Mouse (Mus musculus) left cerebral cortex, postnatal 36 days (tissue): ENCODE measurements around the gene Dnajb12. TPM values are rescaled to one million over a fixed set of nuclear protein-coding genes. Genes with fewer than 3 reads are reported as not detected.

ENCODE experiments used
- DNase-seq, 2 experiments: peaks; one replicate each; pipeline ENCODE4 v3.0.0; 2021 to 2022; ENCODE audit warnings: low spot score in 2 of 2, mixed read lengths in 1 of 2
- intact Hi-C: fragments of 180-260 bp; cut with DNase I; formaldehyde crosslinking; loops from one replicate; pipeline ENCODE4 v1.15.1; 2025
- total RNA-seq, 2 experiments: library from RNA; stranded (reverse); gene quantifications; 2 replicates each; pipeline ENCODE4 v1.2.3; 2021

Gene Dnajb12
- total RNA-seq, 2 experiments from 2014 or later, result 51.8 to 56.0 TPM

- DNase-seq, result peak; percentile 67 to 71
- intact Hi-C loops, result loop anchor here (2.0 to 10.0 kb wide), 3 partner anchors 110 to 222 kb away; partner anchors contain the start of genes Anapc16 and Ascc1
Measured at GRCm38 (mm10) chr10:59892977-59893376, 13.6 kb downstream of the Dnajb12 start.

GRCm38 (mm10) chr10:59894251-59895160 is 15.2 kb downstream of the Dnajb12 start:
- DNase-seq, result peak; percentile 72 to 79
- intact Hi-C loops, result loop anchor here (10.0 kb wide), 1 partner anchor 220 kb away; no protein-coding TSS in a partner anchor

GRCm38 (mm10) chr10:59895460-59896186 is 16.3 kb downstream of the Dnajb12 start:
- intact Hi-C loops, result loop anchor here (10.0 kb wide), 1 partner anchor 219 kb away; no protein-coding TSS in a partner anchor
- no peak for DNase-seq

- peak in 1 of 2 experiments; percentile 21 for DNase-seq
- intact Hi-C loops, result loop anchor here (10.0 kb wide), 1 partner anchor 219 kb away; no protein-coding TSS in a partner anchor
Measured at GRCm38 (mm10) chr10:59896211-59896610, 16.9 kb downstream of the Dnajb12 start.

- intact Hi-C loops, result loop anchor here (1.0 to 10.0 kb wide), 2 partner anchors 54 to 218 kb away; partner anchors contain the start of gene Ddit4
- DNase-seq, result no peak
Measured at GRCm38 (mm10) chr10:59896911-59897331, 17.6 kb downstream of the Dnajb12 start.

- intact Hi-C loops, result loop anchor here (1.0 to 10.0 kb wide), 2 partner anchors 54 to 217 kb away; partner anchors contain the start of gene Ddit4
- DNase-seq, result peak; percentile 77 to 79
Measured at GRCm38 (mm10) chr10:59897511-59897910, 18.2 kb downstream of the Dnajb12 start.

GRCm38 (mm10) chr10:59898180-59898778 is 18.9 kb downstream of the Dnajb12 start:
- intact Hi-C loops, result loop anchor here (10.0 kb wide), 1 partner anchor 217 kb away; no protein-coding TSS in a partner anchor

GRCm38 (mm10) chr10:59898935-59899334 is 19.6 kb downstream of the Dnajb12 start:
- intact Hi-C loops, result loop anchor here (10.0 kb wide), 1 partner anchor 216 kb away; no protein-coding TSS in a partner anchor
- DNase-seq, result no peak

More at GRCm38 (mm10) chr10:59898180-59898778, 18.9 kb downstream of the Dnajb12 start:
- peak in 1 of 2 experiments; percentile 42 for DNase-seq

GRCm38 (mm10) chr10:59899341-59900173 is 20.2 kb downstream of the Dnajb12 start:
- intact Hi-C loops, result loop anchor here (10.0 kb wide), 1 partner anchor 215 kb away; no protein-coding TSS in a partner anchor
- DNase-seq, result peak; percentile 86 to 92

GRCm38 (mm10) chr10:59900174-59900435 is 20.7 kb downstream of the Dnajb12 start:
- no peak for DNase-seq
- intact Hi-C loops, result no loop called here

GRCm38 (mm10) chr10:59900939-59901338 is 21.6 kb downstream of the Dnajb12 start:
- intact Hi-C loops, result no loop called here
- DNase-seq, result no peak

GRCm38 (mm10) chr10:59901463-59901862 is 22.1 kb downstream of the Dnajb12 start:
- no peak for DNase-seq
- intact Hi-C loops, result no loop called here

GRCm38 (mm10) chr10:59901986-59902605 is 22.7 kb downstream of the Dnajb12 start:
- intact Hi-C loops, result no loop called here
- DNase-seq, result peak in 1 of 2 experiments; percentile 23

- intact Hi-C loops, result no loop called here
- no peak for DNase-seq
Measured at GRCm38 (mm10) chr10:59902606-59902990, 23.2 kb downstream of the Dnajb12 start.

- DNase-seq, result no peak
- intact Hi-C loops, result no loop called here
Measured at GRCm38 (mm10) chr10:59903170-59903569, 23.8 kb downstream of the Dnajb12 start.

GRCm38 (mm10) chr10:59907080-59907609 is 27.8 kb downstream of the Dnajb12 start:
- DNase-seq, result no peak
- intact Hi-C loops, result no loop called here

GRCm38 (mm10) chr10:59907695-59908299 is 28.4 kb downstream of the Dnajb12 start:
- no peak for DNase-seq
- intact Hi-C loops, result no loop called here
